Mouse (Mus musculus) embryonic facial prominence, embryonic 11.5 days (tissue): ENCODE results near the gene Defb25. TPM values are rescaled to one million over a fixed set of nuclear protein-coding genes. Genes with fewer than 3 reads are reported as not detected.
A peak's percentile ranks its signal among the peaks of the same experiment; 100 is the strongest.

ENCODE experiments used
- ATAC-seq: fragments of 200-750 bp; cut with Nextera tagmentation; replicated peaks from 2 replicates; pipeline ENCODE4 v1.8.0; 2017; ENCODE audit warnings: low read depth; ENCODE audit not compliant: insufficient number of reproducible peaks, low FRiP score, low TSS enrichment
- DNase-seq: peaks from one replicate; pipeline ENCODE4 v3.0.0-alpha.2; 2015; ENCODE audit warnings: low spot score
- H3K27ac ChIP-seq: fragments of 300-500 bp; sonication (generic); replicated peaks from 2 replicates; pipeline ENCODE4 v1.5.1; 2014; ENCODE audit warnings: mild to moderate bottlenecking, low read depth, low read length, control low read depth
- H3K27me3 ChIP-seq: fragments of 300-500 bp; sonication (generic); 2 replicates; pipeline ENCODE4 v1.6.1; 2014; ENCODE audit warnings: mild to moderate bottlenecking, low read length, moderate library complexity, mixed read lengths; ENCODE audit not compliant: control insufficient read depth, insufficient read depth
- H3K36me3 ChIP-seq: fragments of 300-500 bp; sonication (generic); replicated peaks from 2 replicates; pipeline ENCODE4 v1.6.1; 2014; ENCODE audit warnings: low read depth, mild to moderate bottlenecking, low read length, moderate library complexity, mixed read lengths; ENCODE audit not compliant: control insufficient read depth, insufficient read depth
- H3K4me1 ChIP-seq: fragments of 300-500 bp; sonication (generic); 2 replicates; pipeline ENCODE4 v1.6.1; 2014; ENCODE audit warnings: low read length, mixed read lengths; ENCODE audit not compliant: control insufficient read depth, insufficient read depth
- H3K4me2 ChIP-seq: fragments of 300-500 bp; sonication (generic); 2 replicates; pipeline ENCODE4 v1.6.1; 2014; ENCODE audit warnings: low read depth, mild to moderate bottlenecking, control low read depth, low read length, moderate library complexity
- H3K4me3 ChIP-seq: fragments of 300-500 bp; sonication (generic); 2 replicates; pipeline ENCODE4 v1.5.1; 2014; ENCODE audit warnings: low read depth, low read length, control low read depth
- H3K9ac ChIP-seq: fragments of 300-500 bp; sonication (generic); replicated peaks from 2 replicates; pipeline ENCODE4 v1.6.1; 2014; ENCODE audit warnings: mild to moderate bottlenecking, control low read depth, low read length
- H3K9me3 ChIP-seq: fragments of 300-500 bp; sonication (generic); replicated peaks from 2 replicates; pipeline ENCODE4 v1.6.1; 2016; ENCODE audit warnings: mild to moderate bottlenecking, low read length, inconsistent platforms, mixed read lengths; ENCODE audit not compliant: control insufficient read depth
- WGBS: fragments of 180-500 bp; shearing (Covaris S2); extraction: QIAGEN DNeasy Blood & Tissue Kit; methylation state at CpG from one replicate; pipeline ENCODE4 v1.1.7; 2014; 5-methylcytosine and 5-hydroxymethylcytosine counted together
- polyA plus RNA-seq: library from polyadenylated mRNA; unstranded; fragments of >200 nt; fragmentation: Nextera tagmentation; extraction: Ambion mirVana; gene quantifications from 2 replicates; pipeline ENCODE4 v1.2.1, GENCODE M21; 2014

The Defb25 gene
- polyA plus RNA-seq, 1 experiment from 2014 or later: not detected

GRCm38 (mm10) chr2:152608719-152609118 lies 14.1 kb downstream of the Defb25 start:
- DNase-seq: no peak
- H3K27me3 ChIP-seq: no peaks in the 10 kb centered on the region
- WGBS: 78% methylated on average over 1 of the region's 1 CpGs
- no peaks in the 10 kb centered on the region for H3K36me3 ChIP-seq
- H3K4me2 ChIP-seq: no peak overlapping the region
- H3K4me1 ChIP-seq: no peaks in the 10 kb centered on the region
- ATAC-seq: no peak
- H3K4me3 ChIP-seq: no peak overlapping the region
- no peaks in the 10 kb centered on the region for H3K9me3 ChIP-seq
- H3K9ac ChIP-seq: no peak overlapping the region
- H3K27ac ChIP-seq: no peak overlapping the region

- Histone ChIP-seq H3K9ac (no peak overlapping the region), H3K4me2 (no peak overlapping the region), H3K36me3 (no peaks in the 10 kb centered on the region), H3K4me1 (no peaks in the 10 kb centered on the region), H3K27ac (no peak overlapping the region), H3K4me3 (no peak overlapping the region), H3K27me3 (no peaks in the 10 kb centered on the region), H3K9me3 (no peaks in the 10 kb centered on the region)
- 69% methylated on average over 6 of the region's 6 CpGs for WGBS
- no peak for ATAC-seq
- DNase-seq: no peak
These were observed 15.1 kb downstream of the Defb25 start for GRCm38 (mm10) chr2:152607746-152608145.

- Histone ChIP-seq H3K36me3 (no peaks in the 10 kb centered on the region), H3K27me3 (no peaks in the 10 kb centered on the region), H3K4me3 (no peak within 1 kb of the TSS), H3K4me2 (no peak within 1 kb of the TSS), H3K4me1 (no peaks in the 10 kb centered on the region), H3K27ac (no peak within 1 kb of the TSS), H3K9ac (no peak within 1 kb of the TSS), H3K9me3 (no peaks in the 10 kb centered on the region)
- DNase-seq (peak; percentile 30), ATAC-seq (no peak)
- 86% methylated on average over 15 of the region's 15 CpGs for WGBS
These were observed 18.8 kb downstream of the Defb25 start, which contains the start of gene Defb36 for GRCm38 (mm10) chr2:152604057-152604456. TSS of gene Defb36 (plus strand) at chr2:152604327.

GRCm38 (mm10) chr2:152601275-152601960 lies 21.4 kb downstream of the Defb25 start:
- no peaks in the 10 kb centered on the region for H3K27me3 ChIP-seq
- H3K9ac ChIP-seq: no peak overlapping the region
- H3K4me3 ChIP-seq: no peak overlapping the region
- no peaks in the 10 kb centered on the region for H3K9me3 ChIP-seq
- DNase-seq (no peak), ATAC-seq (no peak)
- 77% methylated on average over 4 of the region's 4 CpGs for WGBS
- no peaks in the 10 kb centered on the region for H3K4me1 ChIP-seq
- H3K27ac ChIP-seq: no peak overlapping the region
- H3K36me3 ChIP-seq: no peaks in the 10 kb centered on the region
- no peak overlapping the region for H3K4me2 ChIP-seq

- H3K9me3 ChIP-seq: no peaks in the 10 kb centered on the region
- H3K4me3 ChIP-seq: no peak overlapping the region
- H3K36me3 ChIP-seq: no peaks in the 10 kb centered on the region
- ATAC-seq (no peak), DNase-seq (no peak)
- H3K4me2 ChIP-seq: no peak overlapping the region
- 86% methylated on average over 6 of the region's 6 CpGs for WGBS
- H3K27me3 ChIP-seq: no peaks in the 10 kb centered on the region
- no peak overlapping the region for H3K9ac ChIP-seq
- H3K27ac ChIP-seq: no peak overlapping the region
- no peaks in the 10 kb centered on the region for H3K4me1 ChIP-seq
These were observed 22.8 kb downstream of the Defb25 start for GRCm38 (mm10) chr2:152600076-152600475.

GRCm38 (mm10) chr2:152599299-152599698 lies 23.6 kb downstream of the Defb25 start, which contains the start of gene Defb45:
TSS of gene Defb45 (minus strand) at chr2:152599399.
- Histone ChIP-seq H3K4me3 (no peak within 1 kb of the TSS), H3K27ac (no peak within 1 kb of the TSS), H3K4me1 (no peaks in the 10 kb centered on the region), H3K4me2 (no peak within 1 kb of the TSS), H3K9me3 (no peaks in the 10 kb centered on the region), H3K9ac (no peak within 1 kb of the TSS), H3K36me3 (no peaks in the 10 kb centered on the region), H3K27me3 (no peaks in the 10 kb centered on the region)
- DNase-seq (no peak), ATAC-seq (no peak)
- 60% methylated on average over 7 of the region's 7 CpGs for WGBS

GRCm38 (mm10) chr2:152589021-152589420 lies 33.8 kb downstream of the Defb25 start:
- no peaks in the 10 kb centered on the region for H3K36me3 ChIP-seq
- ATAC-seq (no peak), DNase-seq (no peak)
- H3K9ac ChIP-seq: no peak overlapping the region
- no peak overlapping the region for H3K27ac ChIP-seq
- no peaks in the 10 kb centered on the region for H3K4me1 ChIP-seq
- H3K4me3 ChIP-seq: no peak overlapping the region
- WGBS: 33% methylated on average over 6 of the region's 6 CpGs
- H3K27me3 ChIP-seq: no peaks in the 10 kb centered on the region
- H3K4me2 ChIP-seq: no peak overlapping the region
- H3K9me3 ChIP-seq: no peaks in the 10 kb centered on the region

- no peak overlapping the region for H3K4me2 ChIP-seq
- no peak for ATAC-seq
- WGBS: 33% methylated on average over 2 of the region's 2 CpGs
These were observed 34.4 kb downstream of the Defb25 start for GRCm38 (mm10) chr2:152588450-152588849.

More at GRCm38 (mm10) chr2:152588450-152588849, 34.4 kb downstream of the Defb25 start:
- no peak overlapping the region for H3K4me3 ChIP-seq
- no peaks in the 10 kb centered on the region for H3K4me1 ChIP-seq
- H3K9me3 ChIP-seq: no peaks in the 10 kb centered on the region
- no peak for DNase-seq
- H3K36me3 ChIP-seq: no peaks in the 10 kb centered on the region
- H3K27ac ChIP-seq: no peak overlapping the region
- H3K27me3 ChIP-seq: no peaks in the 10 kb centered on the region
- no peak overlapping the region for H3K9ac ChIP-seq
